10 mouse cellular contexts compared by ENCODE assay signal in genomic region chr1:82294102-82294501, GRCm38 (mm10). TPM values are rescaled to one million over a fixed set of nuclear protein-coding genes. Genes with fewer than 3 reads are reported as not detected.
DNase-seq lines count a peak whose midpoint lies in the region; ATAC-seq and TF ChIP-seq lines count a peak whose summit lies in the region.
"Had no signal": no experiment of that assay in that cellular context is flagged by ENCODE, and none has a peak within 500 bp of the region (broad histone marks: within the 10 kb centered on the region; RNA-seq: fewer than 3 reads in every experiment).

No protein-coding gene starts in this region.

- no peak overlapping the region for H3K4me3 ChIP-seq in lung, adult 2 months (replicated peaks; ENCODE audit: extremely low read depth, low read depth, low read length)
- H3K4me3 ChIP-seq in forebrain, embryonic 11.5 days (ENCODE audit: low read depth, low read length): no peak overlapping the region
- H3K4me3 ChIP-seq in midbrain, embryonic 10.5 days: no peak overlapping the region
- H3K4me3 ChIP-seq: heart, embryonic 15.5 days; megakaryocyte, embryonic 14.5 days had no signal

- H3K36me3 ChIP-seq in forebrain, embryonic 11.5 days (ENCODE audit: control insufficient read depth, insufficient read depth, low read length): peaks cover 2% of the 10 kb centered on the region; the same call in 1 of the 2 replicates
- H3K36me3 ChIP-seq in midbrain, embryonic 10.5 days: peaks cover 5% of the 10 kb centered on the region
- H3K36me3 ChIP-seq: heart, embryonic 15.5 days had no signal

- no peak for TF ChIP-seq POLR2A in lung, adult 2 months (IDR thresholded peaks at IDR 0.05; ENCODE audit: borderline replicate concordance, extremely low read depth, low read depth, low read length)

- no peak for ATAC-seq in forebrain, embryonic 11.5 days (replicated peaks; ENCODE audit: low FRiP score)

- peaks cover 8% of the 10 kb centered on the region for H3K4me1 ChIP-seq in lung, adult 2 months (ENCODE audit: control insufficient read depth, insufficient read depth, low read length)
- H3K4me1 ChIP-seq in forebrain, embryonic 11.5 days (replicated peaks; ENCODE audit: control insufficient read depth, insufficient read depth, low read length): peaks cover 6% of the 10 kb centered on the region
- H3K4me1 ChIP-seq in midbrain, embryonic 10.5 days: peaks cover 35% of the 10 kb centered on the region

- H3K9ac ChIP-seq in forebrain, embryonic 11.5 days (ENCODE audit: low read length): no peak overlapping the region
- H3K9ac ChIP-seq: heart, embryonic 15.5 days had no signal

- no peak overlapping the region for H3K27ac ChIP-seq in forebrain, embryonic 11.5 days (ENCODE audit: low read depth, low read length)
- no peak overlapping the region for H3K27ac ChIP-seq in midbrain, embryonic 10.5 days (replicated peaks)
- H3K27ac ChIP-seq: heart, embryonic 15.5 days had no signal

- DNase-seq in gastrocnemius, adult 18-20 months (ENCODE audit: low spot score): peak; percentile 54
- DNase-seq in gastrocnemius, adult 8-10 months (ENCODE audit: low spot score in 2 of 2): no peak
- no peak for DNase-seq in lung, adult 2 months
- DNase-seq in lung, adult 18-20 months: no peak
- peak; percentile 88 for DNase-seq in brain, adult 2 months (ENCODE audit: low read depth, low spot score)
- peak; percentile 22 to 80 for DNase-seq in layer of hippocampus, postnatal 14 days (ENCODE audit: low spot score in 2 of 2)
- no peak for DNase-seq in forebrain, embryonic 11.5 days (ENCODE audit: low spot score)
- no peak for DNase-seq in midbrain, embryonic 10.5 days (ENCODE audit: low spot score)

- H3K27me3 ChIP-seq in forebrain, embryonic 11.5 days (ENCODE audit: control insufficient read depth, insufficient read depth, low read length): no peaks in the 10 kb centered on the region
- H3K27me3 ChIP-seq in midbrain, embryonic 10.5 days (ENCODE audit: low read depth, poor library complexity, severe bottlenecking): peaks cover 5% of the 10 kb centered on the region; the same call in 1 of the 2 replicates

- H3K4me2 ChIP-seq in forebrain, embryonic 11.5 days (ENCODE audit: low read depth, low read length, severe bottlenecking): no peak overlapping the region
- H3K4me2 ChIP-seq: heart, embryonic 15.5 days had no signal

- WGBS in lung, adult 2 months: 10% methylated on average over 6 of the region's 6 CpGs
- WGBS in forebrain, embryonic 11.5 days: 15% methylated on average over 6 of the region's 6 CpGs
- 15% methylated on average over 6 of the region's 6 CpGs for WGBS in midbrain, embryonic 10.5 days

- peak; percentile 23; the same call in 1 of the 2 replicates for TF ChIP-seq CTCF in lung, adult 2 months (IDR thresholded peaks at IDR 0.05; ENCODE audit: insufficient read depth, low read length)

- no peaks in the 10 kb centered on the region for H3K9me3 ChIP-seq in forebrain, embryonic 11.5 days (ENCODE audit: control insufficient read depth, low read length)
- no peaks in the 10 kb centered on the region for H3K9me3 ChIP-seq in midbrain, embryonic 10.5 days (replicated peaks)
- H3K9me3 ChIP-seq: heart, embryonic 15.5 days had no signal

RNA-seq across cellular contexts. Expression of gene Irs1, which starts 2.9 kb away (rescaled TPM):
- total RNA-seq in gastrocnemius, adult 18-20 months (2021): 10 to 100 TPM; 38.6 to 43.9 TPM
- 10 to 100 TPM; 23.3 to 46.6 (median 44.6) TPM for total RNA-seq in gastrocnemius, adult 8-10 months (2022)
- 9.6 and 11.1 TPM in 2 replicates for polyA plus RNA-seq in lung, adult 2 months (2012; rRNA removed)
- total RNA-seq in layer of hippocampus, postnatal 14 days (2021): 10 to 100 TPM; 25.8 to 29.5 TPM
- polyA plus RNA-seq in forebrain, embryonic 11.5 days (2014; fragmentation: Nextera tagmentation; extraction: Ambion mirVana): 14.2 and 17.5 TPM in 2 replicates
- polyA plus RNA-seq in midbrain, embryonic 10.5 days (2016; fragmentation: Nextera tagmentation; extraction: Ambion mirVana): 7.3 and 8.4 TPM in 2 replicates

RNA-seq across cellular contexts. Expression of gene Rhbdd1, which starts 22.1 kb away (rescaled TPM):
- total RNA-seq in gastrocnemius, adult 18-20 months (2021): 1 to 10 TPM; 7.4 to 8.4 TPM
- 1 to 10 TPM; 7.6 to 8.7 (median 8.0) TPM for total RNA-seq in gastrocnemius, adult 8-10 months (2022)
- 13.5 and 16.3 TPM in 2 replicates for polyA plus RNA-seq in lung, adult 2 months (2012; rRNA removed)
- total RNA-seq in layer of hippocampus, postnatal 14 days (2021): 1 to 10 TPM; 6.6 to 7.5 TPM
- 6.3 and 7.5 TPM in 2 replicates for polyA plus RNA-seq in forebrain, embryonic 11.5 days (2014; fragmentation: Nextera tagmentation; extraction: Ambion mirVana)
- polyA plus RNA-seq in midbrain, embryonic 10.5 days (2016; fragmentation: Nextera tagmentation; extraction: Ambion mirVana): 8.8 and 9.9 TPM in 2 replicates

Comparison
In these comparisons a context has a peak if more than half of its experiments do, and no peak if none do; other contexts are left out.
1. DNase-seq: peak in gastrocnemius, adult 18-20 months (single experiment), brain, adult 2 months (single experiment) and layer of hippocampus, postnatal 14 days (2 of 2); none in gastrocnemius, adult 8-10 months (0 of 2), lung, adult 2 months (single experiment), lung, adult 18-20 months (0 of 2), forebrain, embryonic 11.5 days (single experiment) and midbrain, embryonic 10.5 days (single experiment).